Mouse (Mus musculus) heart, embryonic 14.5 days (tissue): ENCODE results near the gene 1700025G04Rik. TPM values are rescaled to one million over a fixed set of nuclear protein-coding genes. Genes with fewer than 3 reads are reported as not detected.

ENCODE experiments used
- ATAC-seq: fragments of 200-750 bp; cut with Nextera tagmentation; 2 replicates; pipeline ENCODE4 v1.8.0; 2017; ENCODE audit warnings: low read depth, moderate TSS enrichment; ENCODE audit not compliant: insufficient number of reproducible peaks, insufficient read depth, low FRiP score
- H3K27ac ChIP-seq, 2 experiments: fragments of 200-500 bp in 1 of 2; fragments of 300-500 bp in 1 of 2; sonication (generic) in 1 of 2; replicated peaks in 1 of 2; 2 replicates each; pipeline ENCODE4 v1.5.1; 2012 to 2014; ENCODE audit warnings: low read depth in 2 of 2, low read length in 2 of 2, control low read depth in 1 of 2, mild to moderate bottlenecking in 1 of 2, mixed read lengths in 1 of 2; ENCODE audit not compliant: control insufficient read depth in 1 of 2, insufficient read depth in 1 of 2
- H3K27me3 ChIP-seq: fragments of 300-500 bp; sonication (generic); 2 replicates; pipeline ENCODE4 v1.6.1; 2014; ENCODE audit warnings: mild to moderate bottlenecking, low read length, control low read depth; ENCODE audit not compliant: control insufficient read depth, insufficient read depth
- H3K36me3 ChIP-seq: fragments of 300-500 bp; sonication (generic); 2 replicates; pipeline ENCODE4 v1.6.1; 2014; ENCODE audit warnings: mild to moderate bottlenecking, control low read depth, low read length, mixed read lengths; ENCODE audit not compliant: control insufficient read depth, insufficient read depth
- H3K4me1 ChIP-seq, 2 experiments: fragments of 200-500 bp in 1 of 2; fragments of 300-500 bp in 1 of 2; sonication (generic) in 1 of 2; 2 replicates each; pipeline ENCODE4 v1.6.1; 2012 to 2014; ENCODE audit warnings: low read length in 2 of 2, control low read depth in 1 of 2, mixed read lengths in 1 of 2; ENCODE audit not compliant: control insufficient read depth in 2 of 2, insufficient read depth in 2 of 2
- H3K4me2 ChIP-seq: fragments of 300-500 bp; sonication (generic); 2 replicates; pipeline ENCODE4 v1.6.1; 2014; ENCODE audit warnings: mild to moderate bottlenecking, low read length
- H3K4me3 ChIP-seq, 2 experiments: fragments of 200-500 bp in 1 of 2; fragments of 300-500 bp in 1 of 2; sonication (generic) in 1 of 2; 2 replicates each; pipeline ENCODE4 v1.5.1; 2012 to 2014; ENCODE audit warnings: low read length in 2 of 2, mild to moderate bottlenecking in 2 of 2, control low read depth in 1 of 2, low read depth in 1 of 2, moderate library complexity in 1 of 2; ENCODE audit not compliant: control insufficient read depth in 1 of 2, insufficient read depth in 1 of 2
- H3K9ac ChIP-seq: fragments of 300-500 bp; sonication (generic); 2 replicates; pipeline ENCODE4 v1.6.1; 2014; ENCODE audit warnings: mild to moderate bottlenecking, low read length
- H3K9me3 ChIP-seq: fragments of 300-500 bp; sonication (generic); 2 replicates; pipeline ENCODE4 v1.6.1; 2016; ENCODE audit warnings: low read length, control low read depth; ENCODE audit not compliant: control insufficient read depth
- WGBS: fragments of 180-500 bp; shearing (Covaris S2); extraction: QIAGEN DNeasy Blood & Tissue Kit; methylation state at CpG from one replicate; pipeline ENCODE4 v1.1.7; 2014; 5-methylcytosine and 5-hydroxymethylcytosine counted together
- polyA plus RNA-seq: library from polyadenylated mRNA; unstranded; fragments of >200 nt; fragmentation: Nextera tagmentation; extraction: Ambion mirVana; gene quantifications from 2 replicates; pipeline ENCODE4 v1.2.1, GENCODE M21; 2014

1700025G04Rik gene
- polyA plus RNA-seq, 1 experiment from 2014 or later, result 35.7 TPM

DNA sequence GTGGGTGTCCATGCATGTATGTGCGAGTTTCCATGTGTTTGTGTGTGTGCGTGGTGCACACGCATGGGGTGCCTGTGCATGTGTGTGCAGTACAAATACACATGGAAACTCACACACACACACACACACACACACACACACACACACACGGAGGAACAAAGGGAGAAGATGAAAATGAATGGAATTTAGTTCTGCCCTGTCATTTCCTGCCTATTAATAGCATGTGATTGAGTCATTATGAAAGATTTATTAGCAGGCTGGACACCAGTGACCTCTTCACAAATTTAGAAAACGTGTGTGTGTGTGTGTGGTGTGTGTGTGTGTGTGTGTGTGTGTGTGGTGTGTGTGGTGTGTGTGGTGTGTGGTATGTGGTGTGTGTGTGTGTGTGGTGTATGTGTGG, 217.0 kb downstream of the 1700025G04Rik start:
- Histone ChIP-seq H3K36me3 (no peaks in the 10 kb centered on the region), H3K4me1 (peaks cover 4 to 8% of the 10 kb centered on the region in 2 experiments; a peak in 3 of 4 replicates), H3K9me3 (no peaks in the 10 kb centered on the region), H3K4me2 (no peak overlapping the region), H3K4me3 (no peak overlapping the region), H3K27me3 (no peaks in the 10 kb centered on the region), H3K27ac (no peak overlapping the region; a peak in 1 of 4 replicates), H3K9ac (no peak overlapping the region)
- 68% methylated on average over 5 of the region's 5 CpGs for WGBS
- ATAC-seq, result no peak

DNA sequence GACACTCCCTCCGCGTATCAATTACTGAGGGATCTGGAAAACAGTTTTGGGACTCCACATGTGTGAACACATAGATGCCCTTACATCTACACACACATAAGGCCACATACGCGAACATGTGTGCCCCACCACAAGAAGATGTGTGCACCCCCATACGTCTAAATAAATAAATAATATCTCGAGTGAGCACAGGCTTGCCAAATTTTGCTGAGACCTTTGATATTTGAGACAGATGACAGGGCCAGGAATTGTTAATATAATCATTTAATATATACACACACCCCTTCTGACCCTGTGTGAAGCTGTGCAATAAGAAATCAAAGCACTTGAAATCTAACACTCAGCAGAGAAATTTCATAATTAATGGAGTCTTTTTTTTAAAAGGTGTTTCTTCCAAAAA, 225.6 kb downstream of the 1700025G04Rik start:
- H3K27ac ChIP-seq, result no peak overlapping the region
- H3K9me3 ChIP-seq, result no peaks in the 10 kb centered on the region
- no peaks in the 10 kb centered on the region for H3K27me3 ChIP-seq
- ATAC-seq, result no peak
- H3K4me2 ChIP-seq, result no peak overlapping the region
- peaks cover 7 to 10% of the 10 kb centered on the region in 2 experiments; a peak in 2 of 4 replicates for H3K4me1 ChIP-seq
- WGBS, result 91% methylated on average over 6 of the region's 6 CpGs
- H3K36me3 ChIP-seq, result no peaks in the 10 kb centered on the region
- H3K9ac ChIP-seq, result no peak overlapping the region
- H3K4me3 ChIP-seq, result no peak overlapping the region

GRCm38 (mm10) chr1:151863797-151864147, 226.2 kb downstream of the 1700025G04Rik start:
- Histone ChIP-seq H3K36me3 (no peaks in the 10 kb centered on the region), H3K4me3 (no peak overlapping the region), H3K27ac (no peak overlapping the region), H3K27me3 (no peaks in the 10 kb centered on the region), H3K9me3 (no peaks in the 10 kb centered on the region), H3K4me1 (peaks cover 7 to 10% of the 10 kb centered on the region in 2 experiments; a peak in 2 of 4 replicates), H3K4me2 (no peak overlapping the region), H3K9ac (no peak overlapping the region)
- no peak for ATAC-seq
- 72% methylated on average over 12 of the region's 12 CpGs for WGBS

DNA sequence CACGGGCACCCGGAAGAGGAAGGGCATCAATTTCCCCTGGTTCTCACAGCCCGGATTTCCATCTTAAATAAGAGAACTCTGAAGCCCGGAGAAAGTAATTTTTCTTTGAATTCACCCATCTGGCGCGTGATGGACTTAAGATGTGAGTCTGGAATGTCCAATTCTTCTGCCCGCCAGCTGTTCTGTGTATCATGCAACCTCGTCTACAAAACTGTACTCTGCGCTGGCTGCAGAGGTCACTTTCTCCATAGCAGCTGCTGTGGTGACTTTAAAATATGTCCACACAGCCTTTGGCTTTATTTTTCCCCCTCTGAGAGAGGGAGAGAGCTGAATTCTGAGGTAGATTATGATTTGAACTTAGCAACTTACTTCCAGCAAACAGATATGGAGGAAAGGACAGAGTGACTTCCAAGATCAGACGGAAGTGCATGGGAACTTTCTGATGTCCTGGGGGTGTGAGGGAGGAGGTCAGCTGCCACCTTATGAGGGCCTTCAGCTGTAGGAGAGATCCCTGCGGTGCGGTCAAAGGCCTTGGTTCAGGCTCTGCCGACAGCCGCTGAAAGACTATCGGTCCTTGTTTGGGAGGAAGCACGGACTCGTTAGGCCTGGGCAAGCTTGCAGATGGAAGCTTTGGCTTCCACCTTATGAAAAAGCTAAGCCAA, 226.7 kb downstream of the 1700025G04Rik start:
- Histone ChIP-seq H3K27me3 (no peaks in the 10 kb centered on the region), H3K27ac (no peak overlapping the region), H3K4me3 (no peak overlapping the region), H3K9me3 (no peaks in the 10 kb centered on the region), H3K4me2 (no peak overlapping the region), H3K9ac (no peak overlapping the region), H3K4me1 (peaks cover 7 to 10% of the 10 kb centered on the region in 2 experiments; a peak in 2 of 4 replicates), H3K36me3 (no peaks in the 10 kb centered on the region)
- 78% methylated on average over 17 of the region's 17 CpGs for WGBS
- no peak for ATAC-seq

DNA sequence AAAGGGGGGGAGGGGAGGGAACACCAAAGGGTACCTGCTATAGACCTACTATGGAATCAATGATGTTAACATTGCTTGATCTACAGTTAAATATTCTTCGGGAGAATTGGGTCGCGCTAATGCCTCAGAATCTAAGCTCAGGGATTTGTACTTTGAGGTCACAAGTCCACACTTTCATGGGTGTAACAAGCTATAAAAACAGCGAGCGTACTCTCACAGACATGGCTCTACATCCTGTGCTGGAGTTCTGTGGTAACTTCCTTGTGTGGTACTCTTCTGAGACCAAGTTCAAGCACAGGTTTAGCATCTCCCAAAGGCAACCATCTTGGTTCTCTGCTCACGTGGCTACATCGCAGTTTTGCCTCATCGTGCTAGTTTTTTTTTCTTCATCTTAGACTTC, 227.8 kb downstream of the 1700025G04Rik start:
- 90% methylated on average over 8 of the region's 8 CpGs for WGBS
- H3K36me3 ChIP-seq, result no peaks in the 10 kb centered on the region

DNA sequence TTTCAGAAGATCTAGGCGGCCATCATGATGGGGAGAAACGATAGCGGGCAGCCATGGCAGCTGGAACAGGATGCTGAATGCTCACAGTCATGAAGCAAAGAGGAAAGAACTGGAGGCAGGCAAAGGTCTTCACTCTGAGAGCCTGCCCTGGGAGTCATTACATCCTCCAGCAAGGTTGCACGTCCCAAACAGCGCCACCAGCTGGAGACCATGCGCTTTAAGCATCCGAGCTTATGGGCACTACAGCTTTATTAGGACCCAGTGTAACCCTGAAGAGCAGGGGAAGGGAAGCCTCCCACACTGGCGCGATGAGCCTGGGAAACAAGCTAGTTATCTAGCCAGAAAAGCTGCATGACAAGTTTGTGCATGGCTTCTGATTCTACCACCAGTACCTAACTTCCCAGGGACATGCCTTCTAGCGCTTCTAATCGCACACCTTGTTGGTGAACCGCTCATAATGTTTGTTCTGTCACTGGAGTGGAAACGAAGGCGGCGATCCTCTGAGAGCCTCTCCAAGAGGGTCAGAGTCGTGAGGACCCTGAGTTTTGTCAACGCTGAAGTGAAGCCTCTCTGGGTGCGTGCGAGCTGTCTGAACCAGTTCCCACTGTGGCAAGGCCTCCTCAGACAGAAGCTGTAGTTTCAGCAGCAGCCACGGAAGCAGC, 228.5 kb downstream of the 1700025G04Rik start:
- no peaks in the 10 kb centered on the region for H3K9me3 ChIP-seq
- ATAC-seq, result no peak
- no peaks in the 10 kb centered on the region for H3K36me3 ChIP-seq
- H3K4me2 ChIP-seq, result no peak overlapping the region
- 59% methylated on average over 20 of the region's 20 CpGs for WGBS
- H3K27me3 ChIP-seq, result no peaks in the 10 kb centered on the region
- H3K4me3 ChIP-seq, result no peak overlapping the region
- H3K27ac ChIP-seq, result no peak overlapping the region
- no peak overlapping the region for H3K9ac ChIP-seq
- H3K4me1 ChIP-seq, result peaks cover 10 to 18% of the 10 kb centered on the region in 2 experiments

More for the DNA sequence above, 227.8 kb downstream of the 1700025G04Rik start:
- Histone ChIP-seq H3K9ac (no peak overlapping the region), H3K27ac (no peak overlapping the region), H3K27me3 (no peaks in the 10 kb centered on the region), H3K9me3 (no peaks in the 10 kb centered on the region), H3K4me1 (peaks cover 10 to 15% of the 10 kb centered on the region in 2 experiments), H3K4me2 (no peak overlapping the region), H3K4me3 (no peak overlapping the region)
- no peak for ATAC-seq

GRCm38 (mm10) chr1:151858474-151858873, 231.5 kb downstream of the 1700025G04Rik start:
- Histone ChIP-seq H3K9ac (no peak overlapping the region), H3K27ac (no peak overlapping the region), H3K9me3 (no peaks in the 10 kb centered on the region), H3K4me2 (no peak overlapping the region), H3K4me3 (no peak overlapping the region), H3K36me3 (no peaks in the 10 kb centered on the region), H3K4me1 (peaks cover 1 to 14% of the 10 kb centered on the region in 2 experiments), H3K27me3 (no peaks in the 10 kb centered on the region)
- ATAC-seq, result no peak
- WGBS, result 90% methylated on average over 1 of the region's 1 CpGs
